Mouse (Mus musculus): Measurements from ENCODE around the gene Tmem51. TPM values are rescaled to one million over a fixed set of nuclear protein-coding genes. Genes with fewer than 3 reads are reported as not detected.

Tmem51 gene
- polyA plus RNA-seq (2014; fragmentation: Illumina TruSeq; extraction: RNeasy Lipid Tissue Mini Kit (QIAGEN cat#74804); ENCODE audit: low read depth, low replicate concordance): 1.5 TPM

GRCm38 (mm10) chr4:142084131-142084899 is at the start of gene Tmem51:
Gene Tmem51 (minus strand): TSS chr4:142084304.

GRCm38 (mm10) chr4:142014659-142015608 is 69.2 kb downstream of the Tmem51 start, which contains the start of gene Fhad1:
Gene Fhad1 (minus strand): TSS chr4:142015082.

Other genes with a start within 250 kb of the Tmem51 start
- not detected for gene Ctrc, start 237.9 kb downstream of the Tmem51 start, polyA plus RNA-seq (2014; fragmentation: Illumina TruSeq; extraction: RNeasy Lipid Tissue Mini Kit (QIAGEN cat#74804); ENCODE audit: low read depth, low replicate concordance)
- gene Efhd2, start 209.4 kb downstream of the Tmem51 start, polyA plus RNA-seq (2014; fragmentation: Illumina TruSeq; extraction: RNeasy Lipid Tissue Mini Kit (QIAGEN cat#74804); ENCODE audit: low read depth, low replicate concordance): 1.1 TPM
- 0.16 TPM for gene Fhad1, start 69.2 kb downstream of the Tmem51 start, polyA plus RNA-seq (2014; fragmentation: Illumina TruSeq; extraction: RNeasy Lipid Tissue Mini Kit (QIAGEN cat#74804); ENCODE audit: low read depth, low replicate concordance)
- gene Kazn, start 155.1 kb upstream of the Tmem51 start, polyA plus RNA-seq (2014; fragmentation: Illumina TruSeq; extraction: RNeasy Lipid Tissue Mini Kit (QIAGEN cat#74804); ENCODE audit: low read depth, low replicate concordance): 24.5 TPM

All from kidney, adult 10 weeks (tissue).